Mouse (Mus musculus) central nervous system, embryonic 14 days (tissue): ENCODE measurements around the gene Maged1. TPM values are rescaled to one million over a fixed set of nuclear protein-coding genes. Genes with fewer than 3 reads are reported as not detected.

Experiments
- polyA plus RNA-seq: library from polyadenylated mRNA; depleted of rRNA; stranded (reverse); fragments of >200 nt; gene quantifications from 2 replicates; pipeline ENCODE4 v1.2.3, GENCODE M21; 2012; rRNA removed

The Maged1 gene
- 1,001 and 1,007 TPM in 2 replicates for polyA plus RNA-seq

DNA sequence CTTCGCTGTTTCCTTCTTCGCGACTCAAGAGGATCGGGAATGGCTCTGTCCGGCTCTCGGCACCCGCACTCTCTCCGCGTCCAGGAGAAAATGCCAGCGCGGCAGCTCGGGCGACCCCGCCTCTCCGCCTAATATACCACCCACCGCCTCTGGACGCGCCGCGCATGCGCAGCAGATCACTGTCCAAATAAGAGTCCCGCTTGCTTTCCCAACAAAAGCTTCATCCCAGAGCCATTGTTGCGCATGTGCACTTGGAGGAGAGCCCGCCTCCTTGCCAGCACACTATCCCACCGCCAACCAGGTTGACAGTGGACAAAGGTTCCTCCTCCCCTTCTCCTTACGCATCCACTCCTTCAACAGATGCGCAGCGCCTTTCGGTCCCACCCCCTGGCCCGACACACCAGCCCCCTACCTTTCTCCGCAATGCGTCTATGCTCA is at the start of gene Maged1:
Maged1 (minus strand) TSS at position 226 of the 438 bp plus-strand sequence.

Other genes with a start within 250 kb of the Maged1 start
- 0.13 and 0.18 TPM in 2 replicates for gene Fam90a1b, start 175.4 kb downstream of the Maged1 start, polyA plus RNA-seq
- 31.6 and 35.5 TPM in 2 replicates for gene Apoo, start 175.0 kb downstream of the Maged1 start, polyA plus RNA-seq
- gene Gspt2, start 93.9 kb upstream of the Maged1 start, polyA plus RNA-seq: 17.5 and 22.3 TPM in 2 replicates
- 5.2 and 5.6 TPM in 2 replicates for gene Zxdb, start 182.4 kb upstream of the Maged1 start, polyA plus RNA-seq